Mouse (Mus musculus): ENCODE measurements around the gene Xcr1.

GRCm38 (mm10) chr9:123806267-123806666 lies 55.6 kb downstream of the Xcr1 start, which contains the start of gene Cxcr6:
- TF ChIP-seq MYOD1 (IDR thresholded peaks at IDR 0.05; ENCODE audit: control insufficient read depth, insufficient read length, low read depth): no peak
- no peak for TF ChIP-seq CTCF (IDR thresholded peaks at IDR 0.05; ENCODE audit: control insufficient read depth, insufficient read depth, insufficient read length)
